Mouse (Mus musculus) C2C12 (cell line): ENCODE measurements at regions not wholly inside any gene's neighbourhood (a gene's known extent, or its start where the extent isn't known, plus 50 kb on each side); places are given as distances from the start of the nearest gene placed in this dataset.

Source experiments
- H3K27me3 ChIP-seq: one replicate; pipeline ENCODE4 v1.6.1; 2011; ENCODE audit not compliant: control insufficient read depth, insufficient read depth, insufficient read length
- H3K36me3 ChIP-seq: one replicate; pipeline ENCODE4 v1.6.1; 2011; ENCODE audit not compliant: control insufficient read depth, insufficient read depth
- H3K4me3 ChIP-seq: one replicate; pipeline ENCODE4 v1.5.1; 2011; ENCODE audit warnings: mild to moderate bottlenecking, control low read depth; ENCODE audit not compliant: poor library complexity, insufficient read depth, severe bottlenecking
- H3K79me2 ChIP-seq: one replicate; pipeline ENCODE4 v1.6.1; 2011; ENCODE audit not compliant: control insufficient read depth, insufficient read depth
- H3K79me3 ChIP-seq: one replicate; pipeline ENCODE4 v1.6.1; 2011; ENCODE audit warnings: low read depth, control low read depth
- H3ac ChIP-seq: one replicate; pipeline ENCODE3; 2011; ENCODE audit warnings: low read depth; ENCODE audit not compliant: control insufficient read depth, insufficient read length
- CEBPB ChIP-seq: IDR thresholded peaks from one replicate; pipeline ENCODE4 v1.6.1; 2011; ENCODE audit warnings: low read depth, mild to moderate bottlenecking, control low read depth, moderate library complexity
- CTCF ChIP-seq: IDR thresholded peaks from one replicate; pipeline ENCODE4 v1.5.1; 2011; ENCODE audit not compliant: control insufficient read depth, insufficient read depth, insufficient read length
- FOSL1 ChIP-seq: IDR thresholded peaks from one replicate; pipeline ENCODE4 v1.8.0; 2011; ENCODE audit warnings: mild to moderate bottlenecking, low read length; ENCODE audit not compliant: poor library complexity, insufficient read depth, severe bottlenecking
- MAX ChIP-seq: IDR thresholded peaks from one replicate; pipeline ENCODE4 v1.6.1; 2011; ENCODE audit warnings: mild to moderate bottlenecking, control low read depth
- MYOD1 ChIP-seq: IDR thresholded peaks from one replicate; pipeline ENCODE4 v1.6.1; 2011; ENCODE audit warnings: low read depth; ENCODE audit not compliant: control insufficient read depth, insufficient read length
- MYOG ChIP-seq: IDR thresholded peaks from one replicate; pipeline ENCODE4 v1.6.1; 2011; ENCODE audit not compliant: control insufficient read depth, insufficient read length; ENCODE audit errors: extremely low read depth
- USF1 ChIP-seq: IDR thresholded peaks from one replicate; pipeline ENCODE4 v1.6.1; 2011; ENCODE audit warnings: low read depth, mild to moderate bottlenecking, control low read depth, moderate library complexity

DNA sequence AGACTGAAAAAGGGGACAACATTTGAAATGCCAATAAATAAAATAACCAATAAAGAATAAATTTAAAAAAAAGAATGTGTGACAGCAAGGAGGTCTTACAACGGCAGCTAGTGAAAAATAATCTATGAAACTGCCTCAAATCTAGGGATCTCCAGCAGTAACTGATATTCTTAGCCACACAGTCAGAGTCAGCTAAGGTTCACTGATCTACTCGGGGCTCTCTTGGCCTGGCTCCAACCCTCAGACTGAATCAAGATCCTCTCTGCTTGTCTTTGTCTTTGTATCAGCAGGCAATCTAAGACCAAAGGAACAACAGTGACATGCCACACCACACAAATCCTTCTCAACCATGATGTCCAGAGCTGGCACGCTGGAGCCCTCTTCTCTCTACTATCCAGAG lies 542.5 kb upstream of the Adam34 start:
- Histone ChIP-seq H3K79me3 (no peaks in the 10 kb centered on the region), H3K4me3 (no peak overlapping the region), H3K36me3 (no peaks in the 10 kb centered on the region), H3K27me3 (no peaks in the 10 kb centered on the region), H3ac (no peak overlapping the region), H3K79me2 (no peaks in the 10 kb centered on the region)
- no peak for TF ChIP-seq CEBPB
- no peak for TF ChIP-seq MAX
- TF ChIP-seq MYOG, result no peak
- no peak for TF ChIP-seq MYOD1
- no peak for TF ChIP-seq CTCF
- no peak for TF ChIP-seq FOSL1
- no peak for TF ChIP-seq USF1

DNA sequence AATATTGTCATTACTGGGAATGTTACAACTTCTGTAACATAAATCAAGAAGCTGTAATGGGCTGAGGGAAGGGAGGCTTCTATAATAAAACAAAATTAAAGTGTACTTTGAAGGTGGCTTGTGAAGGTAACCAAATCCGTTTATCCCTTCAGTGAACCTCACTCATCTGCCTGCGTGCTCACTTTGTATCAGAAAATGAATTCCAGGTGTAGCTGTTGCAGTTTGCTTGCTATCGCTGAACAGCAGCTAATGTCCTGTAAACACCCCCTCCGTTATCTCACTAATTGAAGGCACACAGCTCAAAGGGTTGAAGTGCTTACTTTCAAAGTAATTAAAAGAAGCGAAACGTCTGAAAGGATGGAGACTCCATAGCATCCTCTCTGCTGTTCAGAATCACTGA lies 547.2 kb upstream of the Adam34 start:
- no peak for TF ChIP-seq CEBPB
- TF ChIP-seq CTCF, result no peak
- no peak for TF ChIP-seq MYOG
- no peak for TF ChIP-seq USF1
- TF ChIP-seq MAX, result no peak
- TF ChIP-seq MYOD1, result no peak
- no peak for TF ChIP-seq FOSL1
- Histone ChIP-seq H3ac (no peak overlapping the region), H3K27me3 (no peaks in the 10 kb centered on the region)

DNA sequence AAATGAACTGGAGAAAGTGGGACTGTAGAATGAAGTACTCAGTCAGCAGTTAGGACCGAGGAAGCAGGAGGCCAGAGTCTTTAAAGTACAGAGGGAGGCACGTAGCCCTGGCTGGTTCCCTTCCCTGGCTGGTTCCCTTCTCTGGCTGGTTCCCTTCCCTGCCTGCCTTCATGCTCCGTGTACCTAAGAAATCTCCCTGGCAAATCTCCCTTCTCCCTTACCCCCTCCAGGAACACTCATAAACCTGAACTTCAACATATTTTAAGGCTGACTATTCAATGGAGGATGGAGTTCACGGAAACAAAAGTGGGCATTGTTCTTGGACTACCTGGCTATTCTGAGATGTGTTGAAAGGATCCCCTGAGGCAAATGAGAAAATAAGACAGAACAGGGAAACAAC lies 551.2 kb upstream of the Adam34 start:
- TF ChIP-seq MYOG, result no peak
- TF ChIP-seq MYOD1, result no peak
- no peak for TF ChIP-seq MAX
- TF ChIP-seq FOSL1, result no peak
- Histone ChIP-seq H3K79me3 (no peaks in the 10 kb centered on the region), H3K79me2 (no peaks in the 10 kb centered on the region), H3K36me3 (no peaks in the 10 kb centered on the region), H3K4me3 (no peak overlapping the region), H3ac (no peak overlapping the region), H3K27me3 (no peaks in the 10 kb centered on the region)

More for the DNA sequence above, 547.2 kb upstream of the Adam34 start:
- Histone ChIP-seq H3K79me3 (no peaks in the 10 kb centered on the region), H3K79me2 (no peaks in the 10 kb centered on the region), H3K36me3 (no peaks in the 10 kb centered on the region), H3K4me3 (no peak overlapping the region)

DNA sequence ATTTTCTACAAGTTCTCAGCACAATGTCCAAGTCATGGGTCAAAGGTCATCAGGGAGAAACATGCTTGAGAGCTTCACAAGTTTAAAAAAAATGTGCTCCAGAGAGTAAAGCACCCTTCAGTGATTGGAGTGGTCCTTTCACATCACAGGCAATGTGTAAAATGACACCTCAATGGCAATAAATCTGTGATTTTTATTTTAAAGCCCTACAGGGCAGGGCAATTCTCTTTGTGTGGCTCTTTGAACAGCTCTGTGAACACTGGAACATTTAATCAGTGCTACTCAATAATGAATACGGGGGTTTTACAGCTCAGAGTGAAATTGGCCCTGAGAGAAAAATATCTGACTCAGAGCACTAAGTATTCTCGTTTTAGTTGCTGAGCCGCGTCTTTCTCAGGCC lies 563.5 kb upstream of the Adam34 start:
- H3ac ChIP-seq, result no peak overlapping the region
- TF ChIP-seq USF1 (no peak), CTCF (no peak), MYOD1 (no peak), MAX (no peak), MYOG (no peak), CEBPB (no peak)
- H3K79me3 ChIP-seq, result no peaks in the 10 kb centered on the region
- H3K36me3 ChIP-seq, result no peaks in the 10 kb centered on the region
- H3K79me2 ChIP-seq, result no peaks in the 10 kb centered on the region
- H3K27me3 ChIP-seq, result no peaks in the 10 kb centered on the region
- H3K4me3 ChIP-seq, result no peak overlapping the region

DNA sequence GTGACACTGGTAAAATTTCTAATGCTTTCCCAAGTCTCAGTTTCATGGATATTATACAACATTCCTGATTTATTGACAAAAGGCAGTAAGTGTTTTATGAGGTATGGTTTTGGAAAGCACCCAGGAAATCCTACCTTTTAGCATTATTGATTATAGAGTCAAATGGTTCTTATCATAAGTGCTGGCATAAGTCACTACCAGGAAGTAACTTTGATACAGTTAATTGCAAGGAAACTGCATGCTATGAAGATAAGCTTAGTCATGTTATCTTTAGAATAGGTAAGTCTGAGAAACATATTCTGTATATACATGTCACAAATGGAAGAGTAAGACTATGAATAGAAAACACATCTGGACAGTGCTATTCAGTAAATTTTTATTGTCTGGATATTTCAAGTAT lies 608.4 kb upstream of the Adam34 start:
- Histone ChIP-seq H3K4me3 (no peak overlapping the region), H3K79me2 (no peaks in the 10 kb centered on the region), H3ac (no peak overlapping the region), H3K36me3 (no peaks in the 10 kb centered on the region), H3K27me3 (no peaks in the 10 kb centered on the region), H3K79me3 (no peaks in the 10 kb centered on the region)
- no peak for TF ChIP-seq FOSL1
- TF ChIP-seq USF1, result no peak
- no peak for TF ChIP-seq CTCF
- no peak for TF ChIP-seq CEBPB
- TF ChIP-seq MYOD1, result no peak
- no peak for TF ChIP-seq MYOG
- TF ChIP-seq MAX, result no peak

DNA sequence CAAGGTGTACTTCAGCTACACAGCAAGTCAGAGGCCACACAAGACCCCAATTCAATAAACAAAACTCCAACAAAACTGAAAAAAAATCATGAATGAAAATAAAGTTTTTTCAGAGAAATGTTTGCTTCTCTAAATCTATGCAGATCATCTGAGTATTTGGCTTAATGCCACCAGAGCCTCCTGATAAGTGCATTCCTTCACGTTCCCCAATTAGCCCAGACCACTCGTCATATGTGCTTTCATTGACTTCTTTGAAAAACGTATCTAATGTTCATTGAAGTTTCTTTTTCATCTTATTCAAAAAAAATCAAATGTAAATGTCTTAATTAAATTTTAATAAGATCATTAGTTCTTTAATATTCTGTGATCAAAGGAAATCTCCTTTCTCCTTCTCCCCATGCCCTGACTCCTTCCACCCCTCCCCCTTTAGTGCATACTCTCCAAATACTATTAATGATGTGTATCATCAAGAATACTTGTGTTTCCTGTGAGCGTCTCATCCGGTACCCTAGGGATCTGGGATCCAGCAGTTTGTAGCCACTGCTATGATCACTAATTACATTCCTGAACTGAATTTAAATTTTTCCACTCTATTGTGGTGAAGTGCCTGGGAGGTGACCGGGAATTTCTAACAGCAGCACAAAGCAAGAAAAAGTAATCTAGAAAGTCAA lies 600.8 kb upstream of the Fat1 start:
- no peak overlapping the region for H3ac ChIP-seq
- H3K4me3 ChIP-seq, result no peak overlapping the region
- no peaks in the 10 kb centered on the region for H3K79me2 ChIP-seq
- TF ChIP-seq MYOG, result no peak
- TF ChIP-seq USF1, result no peak
- TF ChIP-seq MAX, result no peak
- no peak for TF ChIP-seq FOSL1
- no peak for TF ChIP-seq MYOD1
- no peak for TF ChIP-seq CTCF
- no peak for TF ChIP-seq CEBPB
- H3K27me3 ChIP-seq, result no peaks in the 10 kb centered on the region
- H3K79me3 ChIP-seq, result no peaks in the 10 kb centered on the region
- H3K36me3 ChIP-seq, result no peaks in the 10 kb centered on the region

DNA sequence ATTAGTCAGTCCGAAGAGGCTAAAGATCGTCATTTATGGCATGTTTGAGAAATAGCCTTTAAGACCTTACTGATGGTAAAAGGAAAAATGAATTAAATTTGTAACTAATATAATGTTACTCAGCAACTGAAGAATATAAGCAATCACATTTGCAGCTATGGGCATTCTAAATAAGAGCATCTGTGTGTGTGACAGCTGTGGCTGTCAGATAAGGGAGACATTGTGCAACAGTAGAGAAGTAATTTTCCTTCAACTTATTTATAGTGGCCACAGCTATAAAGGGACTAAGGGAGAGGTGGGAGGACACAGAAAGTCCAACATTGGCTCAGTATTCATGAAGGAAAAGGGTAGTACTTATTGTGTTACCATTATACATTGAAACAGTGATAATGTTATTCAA lies 591.8 kb upstream of the Fat1 start:
- Histone ChIP-seq H3K36me3 (no peaks in the 10 kb centered on the region), H3K79me2 (no peaks in the 10 kb centered on the region), H3ac (no peak overlapping the region), H3K27me3 (no peaks in the 10 kb centered on the region), H3K79me3 (no peaks in the 10 kb centered on the region), H3K4me3 (no peak overlapping the region)
- TF ChIP-seq USF1, result no peak
- TF ChIP-seq MYOD1, result no peak
- TF ChIP-seq CTCF, result no peak
- no peak for TF ChIP-seq MAX
- peak; percentile 47 for TF ChIP-seq CEBPB
- TF ChIP-seq FOSL1, result no peak
